Mouse (Mus musculus) embryonic facial prominence, embryonic 15.5 days (tissue): ENCODE measurements around the gene Abraxas2. TPM values are rescaled to one million over a fixed set of nuclear protein-coding genes. Genes with fewer than 3 reads are reported as not detected.

Experiments used
- ATAC-seq: fragments of 200-750 bp; cut with Nextera tagmentation; 2 replicates; pipeline ENCODE4 v1.8.0; 2017; ENCODE audit warnings: low read depth, moderate TSS enrichment; ENCODE audit not compliant: insufficient number of reproducible peaks, low FRiP score, low TSS enrichment
- H3K27ac ChIP-seq: fragments of 300-500 bp; sonication (generic); replicated peaks from 2 replicates; pipeline ENCODE4 v1.5.1; 2015; ENCODE audit warnings: mild to moderate bottlenecking, inconsistent platforms
- H3K27me3 ChIP-seq: fragments of 300-500 bp; sonication (generic); 2 replicates; pipeline ENCODE4 v1.6.1; 2015; ENCODE audit warnings: inconsistent platforms
- H3K36me3 ChIP-seq: fragments of 300-500 bp; sonication (generic); 2 replicates; pipeline ENCODE4 v1.6.1; 2015; ENCODE audit warnings: mild to moderate bottlenecking, inconsistent platforms
- H3K4me1 ChIP-seq: fragments of 300-500 bp; sonication (generic); 2 replicates; pipeline ENCODE4 v1.6.1; 2015; ENCODE audit warnings: inconsistent platforms
- H3K4me2 ChIP-seq: fragments of 300-500 bp; sonication (generic); replicated peaks from 2 replicates; pipeline ENCODE4 v1.6.1; 2015; ENCODE audit warnings: mild to moderate bottlenecking, inconsistent platforms
- H3K4me3 ChIP-seq: fragments of 300-500 bp; sonication (generic); replicated peaks from 2 replicates; pipeline ENCODE4 v1.5.1; 2015; ENCODE audit warnings: mild to moderate bottlenecking, inconsistent platforms
- H3K9ac ChIP-seq: fragments of 300-500 bp; sonication (generic); 2 replicates; pipeline ENCODE4 v1.6.1; 2015; ENCODE audit warnings: inconsistent platforms
- H3K9me3 ChIP-seq: fragments of 300-500 bp; sonication (generic); replicated peaks from 2 replicates; pipeline ENCODE4 v1.6.1; 2016; ENCODE audit warnings: inconsistent platforms
- WGBS: fragments of 180-500 bp; shearing (Covaris S2); methylation state at CpG from one replicate; pipeline ENCODE4 v1.1.7; 2015; 5-methylcytosine and 5-hydroxymethylcytosine counted together
- polyA plus RNA-seq: library from polyadenylated mRNA; unstranded; fragments of >200 nt; fragmentation: Nextera tagmentation; extraction: Ambion mirVana; gene quantifications from 2 replicates; pipeline ENCODE4 v1.2.1, GENCODE M21; 2015

Abraxas2 gene
- polyA plus RNA-seq, 1 experiment from 2014 or later, result 33.9 TPM

DNA sequence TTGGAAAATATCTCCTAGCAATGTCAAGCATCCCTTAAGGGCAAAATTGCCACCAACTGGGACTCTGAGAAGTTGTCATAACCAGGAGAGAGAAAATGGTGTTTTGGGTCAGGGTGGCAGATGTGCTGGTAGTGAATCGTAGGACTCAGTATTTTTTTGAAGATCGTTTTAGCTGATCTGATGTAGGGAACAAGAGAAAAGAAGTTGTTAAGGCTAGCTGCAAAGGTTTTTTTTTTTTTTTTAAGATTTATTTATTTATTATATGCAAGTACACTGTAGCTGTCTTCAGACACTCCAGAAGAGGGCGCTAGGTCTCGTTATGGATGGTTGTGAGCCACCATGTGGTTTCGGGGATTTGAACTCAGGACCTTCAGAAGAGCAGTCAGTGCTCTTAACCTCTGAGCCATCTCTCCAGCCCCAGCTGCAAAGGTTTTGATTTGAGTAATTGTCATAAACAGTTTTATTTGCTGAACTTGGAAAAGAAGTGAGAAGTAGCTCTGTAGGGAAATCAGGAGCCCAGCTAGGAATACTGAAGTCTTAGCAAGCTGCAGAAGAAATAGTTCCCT is 899 bp upstream of the Abraxas2 start:
- WGBS, result 74% methylated on average over 5 of the region's 5 CpGs
- no peak for ATAC-seq
- no peak overlapping the region for H3K27ac ChIP-seq
- no peak overlapping the region for H3K4me3 ChIP-seq
- H3K4me2 ChIP-seq, result no peak overlapping the region
- no peaks in the 10 kb centered on the region for H3K36me3 ChIP-seq
- no peak overlapping the region for H3K9ac ChIP-seq
- peaks cover 17% of the 10 kb centered on the region for H3K4me1 ChIP-seq
- H3K9me3 ChIP-seq, result no peaks in the 10 kb centered on the region
- no peaks in the 10 kb centered on the region for H3K27me3 ChIP-seq

DNA sequence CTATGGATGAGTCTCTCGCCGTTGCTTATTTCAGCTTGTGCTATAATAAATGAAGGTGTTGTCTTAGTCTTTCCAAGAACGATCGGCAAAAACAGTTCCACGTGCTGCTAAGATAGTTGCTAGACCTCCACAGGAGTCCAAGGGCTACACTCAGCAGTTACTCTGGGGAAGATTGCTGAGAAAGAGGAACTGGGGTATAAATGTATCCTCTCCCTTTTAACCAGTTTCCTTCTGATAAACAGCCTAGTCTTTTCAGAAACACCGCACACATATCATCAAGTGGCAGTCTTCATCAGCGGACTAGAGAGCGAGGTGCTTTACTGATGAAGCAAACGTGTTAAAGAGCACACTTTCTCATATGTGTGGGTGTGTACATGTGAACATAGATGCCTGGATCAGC is 7.3 kb downstream of the Abraxas2 start:
- H3K4me1 ChIP-seq, result peaks cover 7% of the 10 kb centered on the region; the same call in 1 of the 2 replicates
- H3K4me2 ChIP-seq, result no peak overlapping the region
- H3K27me3 ChIP-seq, result no peaks in the 10 kb centered on the region
- no peak overlapping the region for H3K4me3 ChIP-seq
- H3K9me3 ChIP-seq, result no peaks in the 10 kb centered on the region
- H3K36me3 ChIP-seq, result peaks cover 58% of the 10 kb centered on the region
- no peak for ATAC-seq
- WGBS, result 91% methylated on average over 9 of the region's 9 CpGs
- no peak overlapping the region for H3K9ac ChIP-seq
- no peak overlapping the region for H3K27ac ChIP-seq

DNA sequence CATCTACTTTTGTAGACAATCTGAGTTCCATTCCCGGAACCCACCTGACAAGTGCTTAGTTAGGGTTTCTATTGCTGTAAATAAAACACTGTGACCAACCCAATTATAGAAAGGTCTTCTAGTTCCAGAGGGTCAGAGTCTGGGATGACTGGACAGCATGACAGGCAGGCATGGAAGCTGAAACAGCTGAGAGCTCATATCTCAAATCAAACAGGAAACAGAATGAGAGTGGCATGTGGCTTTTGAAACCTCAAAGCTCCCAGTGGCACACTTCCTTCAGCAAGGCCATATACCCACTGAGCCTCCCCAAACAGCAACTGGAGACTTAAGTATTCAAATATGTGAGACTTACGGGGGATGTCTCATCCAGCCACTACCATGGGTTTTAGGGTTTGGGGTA is 14.0 kb downstream of the Abraxas2 start:
- no peaks in the 10 kb centered on the region for H3K4me1 ChIP-seq
- H3K4me2 ChIP-seq, result no peak overlapping the region
- no peaks in the 10 kb centered on the region for H3K9me3 ChIP-seq
- no peak overlapping the region for H3K27ac ChIP-seq
- peaks cover 85% of the 10 kb centered on the region for H3K36me3 ChIP-seq
- H3K9ac ChIP-seq, result no peak overlapping the region
- ATAC-seq, result no peak
- no peaks in the 10 kb centered on the region for H3K27me3 ChIP-seq
- H3K4me3 ChIP-seq, result no peak overlapping the region
- 88% methylated on average over 2 of the region's 2 CpGs for WGBS

DNA sequence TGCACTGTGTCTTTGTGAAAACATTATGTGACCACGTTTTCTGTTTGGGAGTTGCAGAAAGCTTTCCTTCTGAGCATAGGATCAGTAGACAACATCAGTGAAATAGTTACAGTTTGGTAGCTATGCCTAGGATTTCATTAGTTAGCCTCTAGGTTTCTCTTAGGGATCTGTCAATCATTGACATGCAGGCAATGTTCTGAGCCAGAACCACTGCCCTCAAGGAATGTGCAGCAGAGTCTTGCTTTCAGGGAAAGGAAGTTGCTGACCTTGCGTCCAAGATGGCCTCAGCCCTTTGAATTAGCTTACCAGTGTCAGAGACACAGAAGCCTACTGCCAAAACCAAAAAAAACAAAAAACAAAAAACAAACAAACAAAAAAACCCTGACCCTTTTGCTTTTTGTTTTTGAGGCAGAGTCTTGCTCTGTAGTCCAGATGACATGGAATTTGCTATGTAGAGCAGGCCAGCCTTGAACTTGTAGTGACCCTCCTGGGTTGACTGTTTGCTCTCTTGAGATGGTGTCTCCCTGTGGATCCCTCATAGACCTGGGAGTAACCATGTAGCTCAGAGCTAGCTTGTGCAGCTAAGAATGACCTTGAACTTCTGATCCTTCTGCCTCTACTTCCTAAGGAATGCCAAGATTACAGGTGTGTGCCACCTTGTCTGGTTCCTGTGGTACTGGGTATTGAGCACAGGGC is 16.5 kb downstream of the Abraxas2 start:
- Histone ChIP-seq H3K9ac (no peak overlapping the region), H3K27me3 (no peaks in the 10 kb centered on the region), H3K36me3 (peaks cover 88% of the 10 kb centered on the region), H3K4me3 (no peak overlapping the region), H3K9me3 (no peaks in the 10 kb centered on the region), H3K4me1 (no peaks in the 10 kb centered on the region), H3K27ac (no peak overlapping the region), H3K4me2 (no peak overlapping the region)
- no peak for ATAC-seq
- WGBS, result 88% methylated on average over 2 of the region's 2 CpGs

DNA sequence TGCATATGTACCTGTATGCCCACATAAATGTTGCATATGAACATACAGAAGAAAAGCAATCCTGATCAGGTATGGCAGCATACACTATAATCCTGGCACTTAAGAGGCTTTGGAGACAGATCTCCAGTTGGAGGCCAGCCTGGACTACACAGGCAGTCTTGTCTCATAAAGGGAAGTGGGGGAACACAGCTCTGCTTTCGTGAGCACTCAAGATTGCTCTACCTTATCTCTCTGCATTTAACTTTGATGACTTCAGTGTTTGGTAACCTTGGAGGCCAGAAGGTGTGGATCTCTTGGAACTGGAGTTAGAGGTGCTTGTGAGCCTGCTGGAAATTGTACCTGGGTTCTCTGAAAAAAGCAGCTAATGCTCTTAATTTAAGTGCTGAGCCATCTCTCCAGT is 21.3 kb downstream of the Abraxas2 start:
- ATAC-seq, result no peak
- Histone ChIP-seq H3K27me3 (no peaks in the 10 kb centered on the region), H3K36me3 (peaks cover 89% of the 10 kb centered on the region), H3K4me2 (no peak overlapping the region), H3K9ac (no peak overlapping the region), H3K4me1 (no peaks in the 10 kb centered on the region), H3K27ac (no peak overlapping the region), H3K9me3 (no peaks in the 10 kb centered on the region), H3K4me3 (no peak overlapping the region)
- 78% methylated on average over 1 of the region's 1 CpGs for WGBS

DNA sequence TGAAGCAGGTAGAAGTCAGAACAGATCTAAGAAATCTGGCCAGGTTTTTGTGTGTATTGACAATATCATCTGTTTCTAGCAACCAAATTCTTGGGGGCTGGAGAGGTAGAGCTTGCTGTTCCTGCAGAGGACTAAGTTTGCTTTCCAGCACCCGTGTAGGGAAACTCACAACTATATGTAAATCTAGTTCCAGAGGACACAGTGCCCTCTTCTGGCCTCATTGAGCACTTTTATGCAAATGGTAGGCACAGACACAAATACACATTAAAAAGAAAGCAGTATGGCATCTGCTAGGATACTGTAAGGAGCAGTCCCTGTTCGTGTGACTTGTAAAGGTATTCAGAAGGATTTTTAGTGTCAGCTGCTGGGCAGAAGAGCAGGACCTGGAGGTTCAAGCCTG is 23.3 kb downstream of the Abraxas2 start:
- Histone ChIP-seq H3K9ac (no peak overlapping the region), H3K4me2 (no peak overlapping the region), H3K27ac (no peak overlapping the region), H3K4me1 (no peaks in the 10 kb centered on the region), H3K27me3 (no peaks in the 10 kb centered on the region), H3K36me3 (peaks cover 74% of the 10 kb centered on the region), H3K4me3 (no peak overlapping the region), H3K9me3 (no peaks in the 10 kb centered on the region)
- WGBS, result 70% methylated on average over 2 of the region's 2 CpGs
- no peak for ATAC-seq

DNA sequence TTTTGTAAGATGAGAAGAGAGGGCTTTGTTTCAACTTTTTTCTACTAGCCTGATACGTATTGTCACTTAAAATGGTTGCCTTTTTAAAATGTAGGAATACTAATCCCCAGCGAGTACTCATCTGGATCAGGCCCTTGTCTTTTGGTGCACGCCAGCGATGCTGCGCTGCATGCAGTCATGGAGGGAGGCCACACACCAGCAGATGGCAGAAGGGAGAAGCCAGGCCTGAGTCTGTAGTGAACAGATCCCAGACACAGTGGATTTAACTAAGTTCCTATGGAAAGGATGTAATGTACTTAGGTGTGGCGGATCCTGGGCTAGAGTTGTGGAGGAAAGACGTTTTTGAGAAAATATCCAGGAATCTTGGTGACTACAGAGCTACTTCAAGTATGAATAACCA is 25.0 kb downstream of the Abraxas2 start:
- H3K27me3 ChIP-seq, result no peaks in the 10 kb centered on the region
- H3K27ac ChIP-seq, result no peak overlapping the region
- no peaks in the 10 kb centered on the region for H3K9me3 ChIP-seq
- H3K36me3 ChIP-seq, result peaks cover 60% of the 10 kb centered on the region
- H3K4me3 ChIP-seq, result no peak overlapping the region
- H3K9ac ChIP-seq, result no peak overlapping the region
- no peak overlapping the region for H3K4me2 ChIP-seq
- ATAC-seq, result no peak
- H3K4me1 ChIP-seq, result no peaks in the 10 kb centered on the region
- 89% methylated on average over 7 of the region's 7 CpGs for WGBS

DNA sequence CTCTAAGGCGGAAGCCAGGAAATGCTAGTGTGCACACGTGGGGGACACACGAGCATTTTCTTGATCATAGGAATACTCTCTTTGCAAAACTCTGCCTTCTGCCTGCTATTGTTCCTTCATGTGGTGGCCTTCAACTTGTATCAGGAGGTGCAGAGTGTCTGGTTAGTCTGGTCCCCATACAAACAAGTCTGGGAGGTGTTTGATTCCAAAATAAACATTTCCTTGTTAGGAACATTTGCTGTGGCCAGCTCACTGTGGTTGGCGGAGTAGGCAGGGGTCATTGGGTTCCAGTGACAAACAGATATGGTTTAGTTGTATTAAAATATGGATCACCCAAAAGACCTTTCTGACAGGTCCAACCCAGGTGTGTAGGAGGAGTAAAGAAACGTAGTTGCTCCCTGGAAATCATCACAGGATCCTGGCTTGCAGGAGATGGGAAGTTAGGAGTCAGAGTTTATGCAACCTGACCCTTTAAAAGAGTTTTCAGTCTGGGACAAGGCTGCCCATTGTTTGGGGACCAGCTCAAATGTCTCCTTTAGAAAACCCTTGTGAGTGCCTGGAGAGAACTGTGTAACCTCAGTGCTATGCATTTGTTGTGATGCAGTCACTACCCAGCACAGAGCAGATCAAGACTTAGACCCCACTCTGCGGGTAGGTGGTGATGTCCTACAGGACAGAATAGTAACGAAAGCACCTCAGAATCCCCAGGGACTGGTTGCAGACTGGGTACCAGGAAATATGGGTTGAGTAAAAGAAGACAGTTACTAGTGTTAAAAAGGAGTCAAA is 28.2 kb downstream of the Abraxas2 start:
- Histone ChIP-seq H3K4me1 (no peaks in the 10 kb centered on the region), H3K9ac (no peak overlapping the region), H3K36me3 (peaks cover 31% of the 10 kb centered on the region), H3K4me2 (no peak overlapping the region), H3K4me3 (no peak overlapping the region), H3K27ac (no peak overlapping the region), H3K27me3 (no peaks in the 10 kb centered on the region), H3K9me3 (no peaks in the 10 kb centered on the region)
- no peak for ATAC-seq
- 35% methylated on average over 7 of the region's 7 CpGs for WGBS

DNA sequence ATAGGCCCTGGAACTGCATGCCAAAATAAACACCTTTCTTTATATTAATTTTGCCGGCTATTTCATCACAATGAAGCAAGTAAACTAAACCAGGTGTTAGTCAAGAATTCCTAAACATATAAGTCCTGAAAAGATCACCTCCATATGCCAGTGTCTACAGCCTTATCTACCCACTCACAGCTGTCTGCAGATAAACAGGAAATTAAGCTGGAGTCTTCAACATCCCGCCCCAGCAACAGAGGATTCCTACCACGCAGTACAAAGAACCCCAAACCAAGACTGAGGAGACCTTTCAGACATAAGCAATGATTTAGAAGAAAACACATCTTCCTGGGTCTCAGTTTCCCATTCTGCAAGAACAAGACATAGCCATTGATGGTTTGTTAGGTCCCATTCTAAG is 29.0 kb downstream of the Abraxas2 start:
- no peak for ATAC-seq
- H3K4me3 ChIP-seq, result no peak overlapping the region
- no peaks in the 10 kb centered on the region for H3K4me1 ChIP-seq
- no peak overlapping the region for H3K4me2 ChIP-seq
- H3K27me3 ChIP-seq, result no peaks in the 10 kb centered on the region
- WGBS, result 64% methylated on average over 3 of the region's 3 CpGs
- H3K36me3 ChIP-seq, result peaks cover 22% of the 10 kb centered on the region; the same call in 1 of the 2 replicates
- H3K9me3 ChIP-seq, result no peaks in the 10 kb centered on the region
- no peak overlapping the region for H3K27ac ChIP-seq
- H3K9ac ChIP-seq, result no peak overlapping the region

DNA sequence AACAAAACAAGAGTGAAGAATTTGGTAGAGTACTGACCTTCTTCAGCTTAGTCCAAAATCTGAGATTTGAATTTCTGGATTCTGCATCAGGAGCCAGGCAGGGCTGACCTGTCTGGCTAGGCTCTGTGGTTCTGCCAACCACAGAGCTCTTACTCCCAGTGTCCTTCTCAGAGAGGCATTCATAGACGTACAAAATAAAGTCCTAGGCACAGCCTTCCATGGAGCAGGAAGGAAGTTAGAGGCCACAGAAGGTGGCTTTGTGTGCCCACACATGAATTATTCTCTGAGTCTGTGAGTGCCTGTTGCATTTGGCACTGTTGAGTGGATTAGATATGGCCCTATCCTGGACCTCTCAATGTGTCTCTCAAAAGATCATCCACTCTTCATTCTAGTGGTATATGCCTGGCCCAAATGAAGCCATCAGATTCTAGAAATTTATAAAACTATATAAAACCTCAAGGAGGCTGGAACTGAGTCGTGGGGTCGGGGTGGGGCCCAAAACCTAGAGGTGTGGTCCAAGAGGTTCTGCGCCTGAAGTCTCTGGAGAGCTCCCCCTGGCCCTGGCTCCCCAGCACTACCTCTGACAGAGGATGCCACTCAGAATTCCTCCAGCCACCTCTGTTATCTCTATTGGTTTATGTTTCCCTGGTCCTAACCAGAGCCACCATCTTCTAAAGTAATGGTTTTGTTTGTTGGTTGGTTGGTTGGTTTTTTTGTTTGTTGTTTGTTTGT is 29.7 kb downstream of the Abraxas2 start:
- H3K9me3 ChIP-seq, result no peaks in the 10 kb centered on the region
- 60% methylated on average over 4 of the region's 4 CpGs for WGBS
- no peaks in the 10 kb centered on the region for H3K27me3 ChIP-seq
- H3K27ac ChIP-seq, result no peak overlapping the region
- H3K4me1 ChIP-seq, result no peaks in the 10 kb centered on the region
- H3K4me2 ChIP-seq, result no peak overlapping the region
- H3K9ac ChIP-seq, result no peak overlapping the region
- peaks cover 16% of the 10 kb centered on the region; the same call in 1 of the 2 replicates for H3K36me3 ChIP-seq
- H3K4me3 ChIP-seq, result no peak overlapping the region
- no peak for ATAC-seq

DNA sequence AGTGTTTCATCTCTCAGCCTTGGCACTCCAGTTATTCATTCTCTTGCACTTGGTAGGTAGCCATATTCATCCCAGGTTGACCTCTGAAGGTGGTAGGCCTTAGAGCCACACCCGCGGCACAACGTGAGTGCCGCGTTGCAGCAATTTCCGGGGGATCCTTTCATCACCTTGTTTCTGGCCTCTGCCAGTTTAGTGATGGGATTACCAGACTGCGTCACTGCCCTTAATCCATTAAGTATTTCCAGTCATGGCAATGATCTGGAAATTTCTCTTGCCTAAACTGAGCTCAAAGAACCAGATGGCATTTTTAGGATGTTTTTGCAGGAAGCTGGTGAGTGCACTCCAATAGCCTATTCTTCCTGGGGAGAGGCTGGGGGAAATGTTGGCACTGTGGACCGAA is 30.7 kb downstream of the Abraxas2 start:
- peaks cover 7% of the 10 kb centered on the region; the same call in 1 of the 2 replicates for H3K36me3 ChIP-seq
- no peak overlapping the region for H3K4me3 ChIP-seq
- H3K9me3 ChIP-seq, result no peaks in the 10 kb centered on the region
- H3K9ac ChIP-seq, result no peak overlapping the region
- 85% methylated on average over 8 of the region's 8 CpGs for WGBS
- no peak overlapping the region for H3K27ac ChIP-seq
- no peaks in the 10 kb centered on the region for H3K4me1 ChIP-seq
- no peaks in the 10 kb centered on the region for H3K27me3 ChIP-seq
- H3K4me2 ChIP-seq, result no peak overlapping the region
- no peak for ATAC-seq
